In genomic region chr16:20490581-20490980, GRCm38 (mm10) we compare ENCODE assay signal across 12 mouse cellular contexts. TPM values are rescaled to one million over a fixed set of nuclear protein-coding genes. Genes with fewer than 3 reads are reported as not detected.
DNase-seq lines count a peak whose midpoint lies in the region; ATAC-seq lines count a peak whose summit lies in the region.
"Had no signal": no experiment of that assay in that cellular context is flagged by ENCODE, and none has a peak within 500 bp of the region (broad histone marks: within the 10 kb centered on the region; RNA-seq: fewer than 3 reads in every experiment).

No protein-coding gene starts in this region.

- 0 out of 2 replicates have a peak, but pooled peaks have one; percentile 26 for ATAC-seq in heart, embryonic 11.5 days (replicated peaks; ENCODE audit: insufficient number of reproducible peaks, low FRiP score, low TSS enrichment)
- peak; percentile 53; the same call in 1 of the 2 replicates for ATAC-seq in intestine, embryonic 16.5 days
- ATAC-seq in megakaryocyte, adult 5-6 weeks (ENCODE audit: poor library complexity, severe bottlenecking) = no peak

- no peak overlapping the region for H3K9ac ChIP-seq in heart, embryonic 11.5 days (ENCODE audit: low read depth, low read length)
- no peak overlapping the region for H3K9ac ChIP-seq in intestine, embryonic 16.5 days (ENCODE audit: low read depth, low read length)
- H3K9ac ChIP-seq: liver, embryonic 15.5 days had no signal

- H3K9me3 ChIP-seq in heart, embryonic 11.5 days (replicated peaks; ENCODE audit: control insufficient read depth, low read length) = no peaks in the 10 kb centered on the region
- H3K9me3 ChIP-seq in intestine, embryonic 16.5 days (ENCODE audit: control insufficient read depth, low read length) = no peaks in the 10 kb centered on the region
- H3K9me3 ChIP-seq: liver, embryonic 15.5 days had no signal

- intact Hi-C loops in heart, postnatal 25 days (cut with DNase I) = loop anchor here (10.0 kb wide), 1 partner anchor 704 kb away; no protein-coding TSS in a partner anchor

- 38% methylated on average over 2 of the region's 2 CpGs for WGBS in heart, embryonic 11.5 days (ENCODE audit: insufficient replicate concordance)
- WGBS in intestine, embryonic 16.5 days = 44% methylated on average over 2 of the region's 2 CpGs

- no peaks in the 10 kb centered on the region for H3K4me1 ChIP-seq in heart, embryonic 11.5 days (ENCODE audit: control insufficient read depth, insufficient read depth, low read length)
- H3K4me1 ChIP-seq in intestine, embryonic 16.5 days (ENCODE audit: control insufficient read depth, insufficient read depth, low read length) = no peaks in the 10 kb centered on the region
- H3K4me1 ChIP-seq: liver, embryonic 15.5 days had no signal

- H3K36me3 ChIP-seq in heart, embryonic 11.5 days (ENCODE audit: control insufficient read depth, insufficient read depth, low read length) = no peaks in the 10 kb centered on the region
- no peaks in the 10 kb centered on the region for H3K36me3 ChIP-seq in intestine, embryonic 16.5 days (ENCODE audit: control insufficient read depth, insufficient read depth, low read length)
- H3K36me3 ChIP-seq: liver, embryonic 15.5 days had no signal

- no peaks in the 10 kb centered on the region for H3K27me3 ChIP-seq in heart, embryonic 11.5 days (ENCODE audit: control insufficient read depth, insufficient read depth, low read length)
- no peaks in the 10 kb centered on the region for H3K27me3 ChIP-seq in intestine, embryonic 16.5 days (replicated peaks; ENCODE audit: control insufficient read depth, insufficient read depth, low read length)
- H3K27me3 ChIP-seq: liver, embryonic 15.5 days had no signal

- H3K4me3 ChIP-seq in heart, embryonic 11.5 days (ENCODE audit: low read depth, low read length) = no peak overlapping the region
- H3K4me3 ChIP-seq in intestine, embryonic 16.5 days (ENCODE audit: low read length) = no peak overlapping the region
- H3K4me3 ChIP-seq: erythroblast, embryonic 14.5 days; liver, embryonic 15.5 days had no signal

- H3K4me2 ChIP-seq in heart, embryonic 11.5 days = no peak overlapping the region
- no peak overlapping the region for H3K4me2 ChIP-seq in intestine, embryonic 16.5 days (ENCODE audit: low read depth, low read length)
- H3K4me2 ChIP-seq: liver, embryonic 15.5 days had no signal

- no peak overlapping the region for H3K27ac ChIP-seq in heart, embryonic 11.5 days (ENCODE audit: low read depth, low read length)
- no peak overlapping the region for H3K27ac ChIP-seq in intestine, embryonic 16.5 days (ENCODE audit: low read length)
- H3K27ac ChIP-seq: liver, embryonic 15.5 days had no signal

- no peak for DNase-seq in heart, postnatal 25 days (ENCODE audit: low spot score)
- peak; percentile 16 for DNase-seq in A20 (ENCODE audit: low read depth, low spot score)
- DNase-seq in adrenal gland, postnatal 14 days = peak; percentile 58
- no peak for DNase-seq in ovary, postnatal 14 days (ENCODE audit: low spot score)
- DNase-seq in B cell, adult 2 months = no peak
- DNase-seq: cerebellum, adult 11-12 months; retina, postnatal 1 day had no signal

RNA-seq across cellular contexts. Expression of gene Eif2b5, which starts 8.0 kb away (rescaled TPM):
- polyA plus RNA-seq in heart, embryonic 11.5 days (2014; fragmentation: Nextera tagmentation; extraction: Ambion mirVana) = 83.3 and 96.1 TPM in 2 replicates
- 10 to 100 TPM; 52.4 to 59.1 TPM for total RNA-seq in heart, postnatal 25 days (2021)
- total RNA-seq in adrenal gland, postnatal 14 days (2021) = 61.6 and 62.7 TPM in 2 replicates
- 90.0 and 93.7 TPM in 2 replicates for polyA plus RNA-seq in intestine, embryonic 16.5 days (2015; fragmentation: Nextera tagmentation; extraction: Ambion mirVana)
- 30.1 and 31.6 TPM in 2 replicates for total RNA-seq in megakaryocyte, adult 5-6 weeks (2015)
- 43.1 and 46.1 TPM in 2 replicates for total RNA-seq in megakaryocyte, adult 5-6 weeks (2017)

RNA-seq across cellular contexts. Expression of gene Dvl3, which starts 26.2 kb away (rescaled TPM):
- 32.2 and 34.8 TPM in 2 replicates for polyA plus RNA-seq in heart, embryonic 11.5 days (2014; fragmentation: Nextera tagmentation; extraction: Ambion mirVana)
- total RNA-seq in heart, postnatal 25 days (2021) = 10 to 100 TPM; 44.9 to 46.8 TPM
- total RNA-seq in adrenal gland, postnatal 14 days (2021) = 43.3 and 43.8 TPM in 2 replicates
- 15.7 and 18.5 TPM in 2 replicates for polyA plus RNA-seq in intestine, embryonic 16.5 days (2015; fragmentation: Nextera tagmentation; extraction: Ambion mirVana)
- 21.9 and 22.4 TPM in 2 replicates for total RNA-seq in megakaryocyte, adult 5-6 weeks (2015)
- 2.6 and 4.2 TPM in 2 replicates for total RNA-seq in megakaryocyte, adult 5-6 weeks (2017)

RNA-seq across cellular contexts. Expression of gene Ap2m1, which starts 44.7 kb away (rescaled TPM):
- 490 and 502 TPM in 2 replicates for polyA plus RNA-seq in heart, embryonic 11.5 days (2014; fragmentation: Nextera tagmentation; extraction: Ambion mirVana)
- 100 to 1,000 TPM; 201 to 215 TPM for total RNA-seq in heart, postnatal 25 days (2021)
- 292 and 316 TPM in 2 replicates for total RNA-seq in adrenal gland, postnatal 14 days (2021)
- polyA plus RNA-seq in intestine, embryonic 16.5 days (2015; fragmentation: Nextera tagmentation; extraction: Ambion mirVana) = 679 and 681 TPM in 2 replicates
- total RNA-seq in megakaryocyte, adult 5-6 weeks (2015) = 287 and 332 TPM in 2 replicates
- 207 and 242 TPM in 2 replicates for total RNA-seq in megakaryocyte, adult 5-6 weeks (2017)

RNA-seq across cellular contexts. Expression of gene Abcf3, which starts 57.8 kb away (rescaled TPM):
- polyA plus RNA-seq in heart, embryonic 11.5 days (2014; fragmentation: Nextera tagmentation; extraction: Ambion mirVana) = 41.4 and 44.9 TPM in 2 replicates
- 10 to 100 TPM; 64.9 to 69.4 TPM for total RNA-seq in heart, postnatal 25 days (2021)
- total RNA-seq in adrenal gland, postnatal 14 days (2021) = 73.4 and 77.8 TPM in 2 replicates
- polyA plus RNA-seq in intestine, embryonic 16.5 days (2015; fragmentation: Nextera tagmentation; extraction: Ambion mirVana) = 64.8 and 67.7 TPM in 2 replicates
- total RNA-seq in megakaryocyte, adult 5-6 weeks (2015) = 15.4 and 21.7 TPM in 2 replicates
- total RNA-seq in megakaryocyte, adult 5-6 weeks (2017) = 27.5 and 32.1 TPM in 2 replicates

Comparison
In these comparisons a context has a peak if more than half of its experiments do, and no peak if none do; other contexts are left out.
1. DNase-seq: peak in A20 (single experiment) and adrenal gland, postnatal 14 days (single experiment); none in heart, postnatal 25 days (single experiment), ovary, postnatal 14 days (single experiment) and B cell, adult 2 months (0 of 2).